ENCODE assay signal across 8 mouse cellular contexts in the genomic region with DNA sequence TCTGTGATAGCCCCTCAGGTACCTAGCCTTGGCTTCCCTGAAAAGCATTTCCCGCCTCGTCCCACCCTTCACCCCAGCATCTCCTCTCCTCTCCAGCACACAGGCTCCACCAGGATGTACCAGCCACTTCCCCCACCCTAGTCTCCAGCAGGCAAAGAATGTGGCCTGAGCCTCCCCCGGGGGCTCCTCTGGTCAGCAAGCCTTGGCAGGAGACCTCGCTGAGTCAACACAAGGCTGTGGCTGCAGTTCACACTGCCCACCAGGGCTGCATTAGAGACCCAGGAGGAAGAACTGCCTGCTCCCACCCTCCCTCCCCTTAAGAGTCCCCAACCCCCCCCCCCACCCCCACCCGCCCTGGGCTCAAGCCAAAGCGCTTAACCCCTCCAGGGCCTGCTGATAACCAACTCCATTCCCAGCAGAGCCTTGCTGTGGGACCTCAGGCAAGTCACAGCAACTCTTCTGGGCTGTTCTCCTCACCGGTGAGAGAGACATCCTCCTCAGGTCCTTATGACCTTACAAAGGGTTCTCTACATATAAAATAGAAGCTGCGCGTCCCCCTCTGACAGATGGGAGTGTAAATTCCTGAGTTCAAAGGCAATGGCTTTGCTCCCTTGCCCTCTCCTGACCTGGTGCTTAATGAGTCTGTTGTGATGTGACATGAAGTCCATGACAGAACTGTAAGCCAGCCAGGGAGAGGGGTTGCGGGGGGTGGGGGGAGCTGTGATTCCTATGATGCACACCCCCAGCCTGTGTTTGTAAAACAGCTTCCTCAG. TPM values are rescaled to one million over a fixed set of nuclear protein-coding genes. Genes with fewer than 3 reads are reported as not detected.
DNase-seq lines count a peak whose midpoint lies in the region; ATAC-seq and TF ChIP-seq lines count a peak whose summit lies in the region.

No protein-coding gene starts in this region.

- no peak overlapping the region for H3K4me2 ChIP-seq in embryonic facial prominence, embryonic 11.5 days (ENCODE audit: low read depth, low read length)
- no peak overlapping the region for H3K4me2 ChIP-seq in intestine, postnatal 0 days (replicated peaks; ENCODE audit: low read depth)

- no peaks in the 10 kb centered on the region for H3K27me3 ChIP-seq in embryonic facial prominence, embryonic 11.5 days (ENCODE audit: control insufficient read depth, insufficient read depth, low read length)
- H3K27me3 ChIP-seq in intestine, postnatal 0 days (replicated peaks; ENCODE audit: control insufficient read depth, insufficient read depth, low read length), result no peaks in the 10 kb centered on the region

- H3K4me1 ChIP-seq in embryonic facial prominence, embryonic 11.5 days (ENCODE audit: control insufficient read depth, insufficient read depth, low read length), result peaks cover 10% of the 10 kb centered on the region
- H3K4me1 ChIP-seq in intestine, postnatal 0 days (replicated peaks; ENCODE audit: control insufficient read depth, insufficient read depth, low read length), result no peaks in the 10 kb centered on the region

- peak; percentile 12 for DNase-seq in cerebellum, adult 9-11 months
- no peak for DNase-seq in cerebellum, adult 18-20 months
- DNase-seq in embryonic facial prominence, embryonic 11.5 days (ENCODE audit: low spot score), result no peak
- DNase-seq in lung, postnatal 14 days, result peak; percentile 57
- DNase-seq in cerebellum, adult 8-10 months, result no peak
- no peak for DNase-seq in spleen, adult 18-20 months

- no peak overlapping the region for H3K4me3 ChIP-seq in embryonic facial prominence, embryonic 11.5 days (ENCODE audit: low read depth, low read length)
- no peak overlapping the region for H3K4me3 ChIP-seq in intestine, postnatal 0 days (ENCODE audit: low read depth, low read length)

- H3K9ac ChIP-seq in embryonic facial prominence, embryonic 11.5 days (replicated peaks; ENCODE audit: low read length), result no peak overlapping the region
- no peak overlapping the region for H3K9ac ChIP-seq in intestine, postnatal 0 days (ENCODE audit: low read depth, low read length)

- peak overlapping the region; percentile 74; the same call in 1 of the 2 replicates for H3K27ac ChIP-seq in embryonic facial prominence, embryonic 11.5 days (replicated peaks; ENCODE audit: low read depth, low read length)
- peak overlapping the region; percentile 66 for H3K27ac ChIP-seq in intestine, postnatal 0 days (ENCODE audit: low read depth, low read length)

- 33% methylated on average over 10 of the region's 10 CpGs for WGBS in embryonic facial prominence, embryonic 11.5 days
- 54% methylated on average over 10 of the region's 10 CpGs for WGBS in intestine, postnatal 0 days

- H3K36me3 ChIP-seq in embryonic facial prominence, embryonic 11.5 days (replicated peaks; ENCODE audit: control insufficient read depth, insufficient read depth, low read depth, low read length), result no peaks in the 10 kb centered on the region
- H3K36me3 ChIP-seq in intestine, postnatal 0 days (ENCODE audit: control insufficient read depth, insufficient read depth), result no peaks in the 10 kb centered on the region

- no peak for TF ChIP-seq CTCF in intestine, postnatal 0 days (IDR thresholded peaks at IDR 0.05; ENCODE audit: low read depth)

- no peaks in the 10 kb centered on the region for H3K9me3 ChIP-seq in embryonic facial prominence, embryonic 11.5 days (replicated peaks; ENCODE audit: control insufficient read depth, low read length)
- no peaks in the 10 kb centered on the region for H3K9me3 ChIP-seq in intestine, postnatal 0 days (ENCODE audit: control insufficient read depth)

- no peak for ATAC-seq in embryonic facial prominence, embryonic 11.5 days (replicated peaks; ENCODE audit: insufficient number of reproducible peaks, low FRiP score, low TSS enrichment, low read depth)
- no peak for ATAC-seq in intestine, postnatal 0 days
- ATAC-seq in megakaryocyte, adult 5-6 weeks (ENCODE audit: poor library complexity, severe bottlenecking), result no peak

RNA-seq across cellular contexts. Expression of gene Cdc42ep1, which starts 8.0 kb away (rescaled TPM):
- polyA plus RNA-seq in embryonic facial prominence, embryonic 11.5 days (2014; fragmentation: Nextera tagmentation; extraction: Ambion mirVana), result 10.9 and 11.3 TPM in 2 replicates
- polyA plus RNA-seq in intestine, postnatal 0 days (2015; fragmentation: Nextera tagmentation; extraction: Ambion mirVana), result 16.8 and 17.0 TPM in 2 replicates
- not detected in 2 replicates for total RNA-seq in megakaryocyte, adult 5-6 weeks (2015)
- 0.26 TPM in 1 of 2 replicates, not detected in the other for total RNA-seq in megakaryocyte, adult 5-6 weeks (2017)

RNA-seq across cellular contexts. Expression of gene Lgals2, which starts 20.9 kb away (rescaled TPM):
- polyA plus RNA-seq in embryonic facial prominence, embryonic 11.5 days (2014; fragmentation: Nextera tagmentation; extraction: Ambion mirVana), result not detected in 2 replicates
- polyA plus RNA-seq in intestine, postnatal 0 days (2015; fragmentation: Nextera tagmentation; extraction: Ambion mirVana), result 787 and 833 TPM in 2 replicates
- total RNA-seq in megakaryocyte, adult 5-6 weeks (2015), result not detected in 2 replicates
- total RNA-seq in megakaryocyte, adult 5-6 weeks (2017), result 0.26 TPM in 1 of 2 replicates, not detected in the other

RNA-seq across cellular contexts. Expression of gene Card10, which starts 31.6 kb away (rescaled TPM):
- 1.8 and 2.6 TPM in 2 replicates for polyA plus RNA-seq in embryonic facial prominence, embryonic 11.5 days (2014; fragmentation: Nextera tagmentation; extraction: Ambion mirVana)
- polyA plus RNA-seq in intestine, postnatal 0 days (2015; fragmentation: Nextera tagmentation; extraction: Ambion mirVana), result 3.2 and 3.9 TPM in 2 replicates
- 2.3 and 2.7 TPM in 2 replicates for total RNA-seq in megakaryocyte, adult 5-6 weeks (2015)
- 0.92 and 1.1 TPM in 2 replicates for total RNA-seq in megakaryocyte, adult 5-6 weeks (2017)

RNA-seq across cellular contexts. Expression of gene Gga1, which starts 42.6 kb away (rescaled TPM):
- polyA plus RNA-seq in embryonic facial prominence, embryonic 11.5 days (2014; fragmentation: Nextera tagmentation; extraction: Ambion mirVana), result 21.1 and 22.6 TPM in 2 replicates
- polyA plus RNA-seq in intestine, postnatal 0 days (2015; fragmentation: Nextera tagmentation; extraction: Ambion mirVana), result 40.1 TPM in 2 replicates
- 46.0 and 52.6 TPM in 2 replicates for total RNA-seq in megakaryocyte, adult 5-6 weeks (2015)
- 20.8 and 28.9 TPM in 2 replicates for total RNA-seq in megakaryocyte, adult 5-6 weeks (2017)

Comparison
In these comparisons a context has a peak if more than half of its experiments do, and no peak if none do; other contexts are left out.
1. DNase-seq: peak in cerebellum, adult 9-11 months (single experiment) and lung, postnatal 14 days (single experiment); none in cerebellum, adult 18-20 months (0 of 2), embryonic facial prominence, embryonic 11.5 days (single experiment), cerebellum, adult 8-10 months (single experiment) and spleen, adult 18-20 months (0 of 2).
2. RNA of gene Lgals2, which starts 20.9 kb away (polyA plus RNA-seq): 787 to 833 TPM in intestine, postnatal 0 days; not detected in embryonic facial prominence, embryonic 11.5 days; every median in the first group is over 100 times any median in the second.